Mouse (Mus musculus) kidney, embryonic 15.5 days (tissue): ENCODE data around the gene Scube1. TPM values are rescaled to one million over a fixed set of nuclear protein-coding genes. Genes with fewer than 3 reads are reported as not detected.

Experiments used
- ATAC-seq: fragments of 200-750 bp; cut with Nextera tagmentation; replicated peaks from 2 replicates; pipeline ENCODE4 v1.8.0; 2017; ENCODE audit warnings: moderate TSS enrichment; ENCODE audit not compliant: low FRiP score
- H3K27ac ChIP-seq: fragments of 300-500 bp; sonication (generic); 2 replicates; pipeline ENCODE4 v1.5.1; 2015; ENCODE audit warnings: mild to moderate bottlenecking, inconsistent platforms
- H3K27me3 ChIP-seq: fragments of 300-500 bp; sonication (generic); 2 replicates; pipeline ENCODE4 v1.6.1; 2015; ENCODE audit warnings: inconsistent platforms
- H3K36me3 ChIP-seq: fragments of 300-500 bp; sonication (generic); 2 replicates; pipeline ENCODE4 v1.6.1; 2015; ENCODE audit warnings: inconsistent platforms
- H3K4me1 ChIP-seq: fragments of 300-500 bp; sonication (generic); 2 replicates; pipeline ENCODE4 v1.6.1; 2015; ENCODE audit warnings: inconsistent platforms
- H3K4me2 ChIP-seq: fragments of 300-500 bp; sonication (generic); 2 replicates; pipeline ENCODE4 v1.6.1; 2015; ENCODE audit warnings: moderate library complexity, mild to moderate bottlenecking, inconsistent platforms
- H3K4me3 ChIP-seq: fragments of 300-500 bp; sonication (generic); replicated peaks from 2 replicates; pipeline ENCODE4 v1.5.1; 2015; ENCODE audit warnings: mild to moderate bottlenecking, inconsistent platforms
- H3K9ac ChIP-seq: fragments of 300-500 bp; sonication (generic); 2 replicates; pipeline ENCODE4 v1.6.1; 2015; ENCODE audit warnings: mild to moderate bottlenecking, inconsistent platforms
- H3K9me3 ChIP-seq: fragments of 300-500 bp; sonication (generic); replicated peaks from 2 replicates; pipeline ENCODE4 v1.6.1; 2016; ENCODE audit warnings: inconsistent platforms
- WGBS: fragments of 180-500 bp; shearing (Covaris S2); methylation state at CpG from one replicate; pipeline ENCODE4 v1.1.7; 2015; ENCODE audit warnings: mixed read lengths; 5-methylcytosine and 5-hydroxymethylcytosine counted together
- polyA plus RNA-seq: library from polyadenylated mRNA; unstranded; fragments of >200 nt; fragmentation: Nextera tagmentation; extraction: Ambion mirVana; gene quantifications from 2 replicates; pipeline ENCODE4 v1.2.1, GENCODE M21; 2015

Scube1 gene
- polyA plus RNA-seq, 1 experiment from 2014 or later: 6.1 TPM

- Histone ChIP-seq H3K27ac (no peak overlapping the region; the same call in 1 of the 2 replicates), H3K9ac (no peak overlapping the region), H3K4me3 (no peak overlapping the region), H3K36me3 (peaks cover 11% of the 10 kb centered on the region), H3K27me3 (no peaks in the 10 kb centered on the region), H3K4me2 (peak overlapping the region; percentile 73), H3K4me1 (peaks cover 26% of the 10 kb centered on the region), H3K9me3 (no peaks in the 10 kb centered on the region)
- ATAC-seq: no peak
- WGBS: 72% methylated on average over 8 of the region's 8 CpGs
Measured at GRCm38 (mm10) chr15:83592260-83593188, 132.3 kb downstream of the Scube1 start.

GRCm38 (mm10) chr15:83591758-83592157, 133.1 kb downstream of the Scube1 start:
- H3K27ac ChIP-seq: no peak overlapping the region
- WGBS: 82% methylated on average over 6 of the region's 6 CpGs
- peaks cover 26% of the 10 kb centered on the region for H3K4me1 ChIP-seq
- peaks cover 18% of the 10 kb centered on the region for H3K36me3 ChIP-seq
- no peaks in the 10 kb centered on the region for H3K9me3 ChIP-seq
- H3K27me3 ChIP-seq: no peaks in the 10 kb centered on the region
- no peak overlapping the region for H3K4me2 ChIP-seq
- H3K9ac ChIP-seq: no peak overlapping the region
- no peak overlapping the region for H3K4me3 ChIP-seq
- no peak for ATAC-seq

DNA sequence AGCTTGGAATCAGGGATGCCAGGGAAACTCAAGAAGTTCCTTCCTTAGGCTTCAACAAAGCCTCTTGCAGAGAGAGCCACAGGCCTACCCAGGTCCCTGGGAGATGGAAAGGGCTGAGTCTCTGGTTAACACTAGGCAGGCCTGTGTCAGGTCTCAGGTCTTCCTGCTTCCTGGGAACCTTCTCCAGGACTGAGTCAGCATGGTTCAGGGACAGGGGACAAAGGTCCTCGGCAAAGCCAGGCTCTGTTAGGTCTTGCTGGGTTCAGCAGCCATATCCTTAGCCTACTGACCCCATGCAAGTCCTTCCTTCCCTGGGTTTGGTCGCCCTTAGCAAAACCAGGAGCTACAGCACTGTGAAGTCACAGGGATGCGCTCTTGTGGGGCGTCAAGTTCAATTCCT, 134.0 kb downstream of the Scube1 start:
- ATAC-seq: no peak
- peaks cover 26% of the 10 kb centered on the region for H3K4me1 ChIP-seq
- 83% methylated on average over 4 of the region's 4 CpGs for WGBS

GRCm38 (mm10) chr15:83584741-83585220, 140.0 kb downstream of the Scube1 start:
- Histone ChIP-seq H3K9ac (no peak overlapping the region), H3K27me3 (no peaks in the 10 kb centered on the region), H3K27ac (no peak overlapping the region), H3K4me2 (no peak overlapping the region), H3K4me3 (no peak overlapping the region), H3K4me1 (no peaks in the 10 kb centered on the region), H3K36me3 (peaks cover 88% of the 10 kb centered on the region), H3K9me3 (no peaks in the 10 kb centered on the region)
- whole genome bisulfite sequencing: 88% methylated on average over 6 of the region's 6 CpGs
- ATAC-seq: no peak

More for the DNA sequence above, 134.0 kb downstream of the Scube1 start:
- H3K9me3 ChIP-seq: no peaks in the 10 kb centered on the region
- H3K36me3 ChIP-seq: peaks cover 27% of the 10 kb centered on the region
- no peak overlapping the region for H3K4me2 ChIP-seq
- H3K27ac ChIP-seq: no peak overlapping the region
- no peak overlapping the region for H3K9ac ChIP-seq
- no peaks in the 10 kb centered on the region for H3K27me3 ChIP-seq
- no peak overlapping the region for H3K4me3 ChIP-seq

- ATAC-seq: no peak; the same call in 1 of the 2 replicates
- WGBS: 74% methylated on average over 8 of the region's 8 CpGs
- no peaks in the 10 kb centered on the region for H3K9me3 ChIP-seq
Measured at GRCm38 (mm10) chr15:83583419-83584156, 141.2 kb downstream of the Scube1 start.

GRCm38 (mm10) chr15:83582931-83583330, 141.9 kb downstream of the Scube1 start:
- Histone ChIP-seq H3K4me2 (no peak overlapping the region), H3K27ac (no peak overlapping the region), H3K4me1 (no peaks in the 10 kb centered on the region), H3K9ac (no peak overlapping the region), H3K9me3 (no peaks in the 10 kb centered on the region), H3K27me3 (no peaks in the 10 kb centered on the region), H3K36me3 (peaks cover 98% of the 10 kb centered on the region), H3K4me3 (no peak overlapping the region)
- WGBS: 79% methylated on average over 4 of the region's 4 CpGs
- ATAC-seq: no peak

More at GRCm38 (mm10) chr15:83583419-83584156, 141.2 kb downstream of the Scube1 start:
- no peak overlapping the region for H3K4me3 ChIP-seq
- H3K27me3 ChIP-seq: no peaks in the 10 kb centered on the region
- no peak overlapping the region for H3K9ac ChIP-seq
- H3K4me2 ChIP-seq: no peak overlapping the region
- H3K4me1 ChIP-seq: no peaks in the 10 kb centered on the region
- peaks cover 98% of the 10 kb centered on the region for H3K36me3 ChIP-seq
- H3K27ac ChIP-seq: no peak overlapping the region

DNA sequence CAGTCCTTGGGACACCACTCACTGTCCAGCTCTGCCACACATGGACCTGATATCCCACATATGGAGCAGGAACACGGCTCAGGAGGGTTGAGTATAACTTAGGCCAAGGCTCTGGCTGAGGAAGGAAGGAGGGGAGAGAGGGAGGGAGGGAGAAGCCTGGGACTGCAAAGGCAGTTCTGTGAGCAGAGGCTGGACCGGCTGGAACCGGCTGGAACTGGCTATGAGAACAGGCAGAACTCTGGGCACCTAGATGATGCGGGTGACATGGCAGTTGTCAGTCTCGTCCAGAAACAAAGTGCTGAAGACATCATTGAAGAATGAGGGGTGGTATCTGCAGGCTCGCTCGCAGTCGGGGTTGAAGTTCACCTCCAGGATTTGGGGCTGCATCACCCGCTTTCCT, 148.2 kb downstream of the Scube1 start:
- Histone ChIP-seq H3K27me3 (no peaks in the 10 kb centered on the region), H3K9ac (no peak overlapping the region), H3K27ac (no peak overlapping the region), H3K4me1 (no peaks in the 10 kb centered on the region), H3K4me2 (no peak overlapping the region), H3K4me3 (no peak overlapping the region), H3K9me3 (no peaks in the 10 kb centered on the region), H3K36me3 (peaks cover 79% of the 10 kb centered on the region)
- 92% methylated on average over 9 of the region's 9 CpGs for WGBS
- no peak for ATAC-seq

- no peak overlapping the region for H3K4me2 ChIP-seq
- no peak overlapping the region for H3K4me3 ChIP-seq
- no peaks in the 10 kb centered on the region for H3K27me3 ChIP-seq
- no peak overlapping the region for H3K9ac ChIP-seq
- H3K4me1 ChIP-seq: no peaks in the 10 kb centered on the region
- no peak for ATAC-seq
- H3K9me3 ChIP-seq: no peaks in the 10 kb centered on the region
- H3K36me3 ChIP-seq: peaks cover 68% of the 10 kb centered on the region
- 91% methylated on average over 8 of the region's 8 CpGs for WGBS
- no peak overlapping the region for H3K27ac ChIP-seq
Measured at GRCm38 (mm10) chr15:83575543-83575942, 149.3 kb downstream of the Scube1 start.

DNA sequence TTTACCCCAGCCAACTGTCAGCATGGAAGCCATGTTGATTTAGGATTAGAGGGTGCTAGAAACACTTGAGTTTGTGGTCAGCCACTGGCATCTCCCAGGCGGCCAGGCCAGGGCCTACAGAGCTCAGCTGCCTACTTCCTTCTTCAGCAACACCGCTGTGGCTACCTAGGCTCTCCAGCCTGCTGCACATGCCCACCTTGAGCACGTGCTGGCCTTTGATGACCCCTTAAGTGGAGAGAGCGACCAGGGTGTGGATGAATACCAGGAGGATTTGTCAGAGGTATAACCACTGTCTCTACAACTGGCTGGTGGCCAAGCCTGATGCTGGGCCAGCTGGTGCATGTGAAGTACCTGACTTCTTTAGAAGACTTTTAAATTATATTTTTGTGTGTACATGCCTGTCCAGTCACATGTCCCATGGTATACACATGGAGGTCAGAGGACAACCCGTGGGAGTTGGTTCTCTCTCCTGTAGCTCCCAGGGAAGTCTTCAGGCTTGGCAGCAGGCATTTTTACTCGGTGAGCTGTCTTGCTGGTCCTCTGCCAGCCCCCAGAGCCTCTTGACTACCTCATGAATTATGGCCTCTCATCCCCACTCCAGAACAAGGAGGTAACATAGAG, 150.0 kb downstream of the Scube1 start:
- H3K36me3 ChIP-seq: peaks cover 61% of the 10 kb centered on the region

GRCm38 (mm10) chr15:83573606-83574005, 151.2 kb downstream of the Scube1 start:
- Histone ChIP-seq H3K9ac (no peak overlapping the region), H3K27ac (no peak overlapping the region), H3K4me2 (no peak overlapping the region), H3K4me3 (no peak overlapping the region), H3K9me3 (no peaks in the 10 kb centered on the region), H3K4me1 (no peaks in the 10 kb centered on the region), H3K36me3 (peaks cover 49% of the 10 kb centered on the region), H3K27me3 (no peaks in the 10 kb centered on the region)
- no peak for ATAC-seq
- 93% methylated on average over 12 of the region's 12 CpGs for WGBS

More for the DNA sequence above, 150.0 kb downstream of the Scube1 start:
- no peak for ATAC-seq
- 77% methylated on average over 6 of the region's 6 CpGs for WGBS
- no peaks in the 10 kb centered on the region for H3K27me3 ChIP-seq
- H3K4me1 ChIP-seq: no peaks in the 10 kb centered on the region
- H3K9me3 ChIP-seq: no peaks in the 10 kb centered on the region
- no peak overlapping the region for H3K4me3 ChIP-seq
- no peak overlapping the region for H3K4me2 ChIP-seq
- H3K9ac ChIP-seq: no peak overlapping the region
- no peak overlapping the region for H3K27ac ChIP-seq

GRCm38 (mm10) chr15:83572132-83572531, 152.7 kb downstream of the Scube1 start:
- ATAC-seq: no peak
- H3K4me1 ChIP-seq: no peaks in the 10 kb centered on the region
- H3K4me2 ChIP-seq: no peak overlapping the region
- H3K9me3 ChIP-seq: no peaks in the 10 kb centered on the region
- H3K4me3 ChIP-seq: no peak overlapping the region
- WGBS: 79% methylated on average over 4 of the region's 4 CpGs
- no peak overlapping the region for H3K9ac ChIP-seq
- no peak overlapping the region for H3K27ac ChIP-seq
- H3K36me3 ChIP-seq: peaks cover 34% of the 10 kb centered on the region
- no peaks in the 10 kb centered on the region for H3K27me3 ChIP-seq

GRCm38 (mm10) chr15:83571636-83572035, 153.2 kb downstream of the Scube1 start:
- H3K4me2 ChIP-seq: no peak overlapping the region
- no peaks in the 10 kb centered on the region for H3K27me3 ChIP-seq
- peaks cover 29% of the 10 kb centered on the region for H3K36me3 ChIP-seq
- no peak for ATAC-seq
- no peaks in the 10 kb centered on the region for H3K9me3 ChIP-seq
- 84% methylated on average over 5 of the region's 5 CpGs for WGBS
- H3K9ac ChIP-seq: no peak overlapping the region
- H3K4me3 ChIP-seq: no peak overlapping the region
- no peak overlapping the region for H3K27ac ChIP-seq
- H3K4me1 ChIP-seq: no peaks in the 10 kb centered on the region
